ENCODE assay signal across 8 mouse cellular contexts in genomic region chr4:133278067-133278466, GRCm38 (mm10). TPM values are rescaled to one million over a fixed set of nuclear protein-coding genes. Genes with fewer than 3 reads are reported as not detected.
DNase-seq lines count a peak whose midpoint lies in the region; ATAC-seq and TF ChIP-seq lines count a peak whose summit lies in the region.

No protein-coding gene starts in this region.

- H3K4me1 ChIP-seq in lung, embryonic 16.5 days (replicated peaks; ENCODE audit: control insufficient read depth, insufficient read depth, low read length) = peaks cover 25% of the 10 kb centered on the region
- peaks cover 2% of the 10 kb centered on the region; the same call in 1 of the 2 replicates for H3K4me1 ChIP-seq in embryonic fibroblast, embryonic 13.5 days (ENCODE audit: control insufficient read depth, insufficient read depth, low read length)
- 0 out of 2 replicates have a peak, but pooled peaks cover 3% of the 10 kb centered on the region for H3K4me1 ChIP-seq in intestine, postnatal 0 days (replicated peaks; ENCODE audit: control insufficient read depth, insufficient read depth, low read length)
- H3K4me1 ChIP-seq in neural tube, embryonic 15.5 days = peaks cover 40% of the 10 kb centered on the region

- peak overlapping the region; percentile 88 for H3K27ac ChIP-seq in lung, embryonic 16.5 days (ENCODE audit: low read length)
- H3K27ac ChIP-seq in embryonic fibroblast, embryonic 13.5 days (ENCODE audit: insufficient read depth, low read length) = peak overlapping the region; percentile 68
- H3K27ac ChIP-seq in intestine, postnatal 0 days (ENCODE audit: low read depth, low read length) = peak overlapping the region; percentile 87
- H3K27ac ChIP-seq in neural tube, embryonic 15.5 days (replicated peaks) = peak overlapping the region; percentile 95

- WGBS in lung, embryonic 16.5 days = 22% methylated on average over 6 of the region's 6 CpGs
- 22% methylated on average over 6 of the region's 6 CpGs for WGBS in intestine, postnatal 0 days
- 26% methylated on average over 6 of the region's 6 CpGs for WGBS in neural tube, embryonic 15.5 days

- ATAC-seq in lung, embryonic 16.5 days (ENCODE audit: low read depth) = peak; percentile 30; the same call in 1 of the 2 replicates
- ATAC-seq in intestine, postnatal 0 days = no peak
- ATAC-seq in neural tube, embryonic 15.5 days (ENCODE audit: low FRiP score) = peak; percentile 46; the same call in 1 of the 2 replicates

- TF ChIP-seq CTCF in embryonic fibroblast, embryonic 13.5 days (IDR thresholded peaks at IDR 0.05; ENCODE audit: borderline replicate concordance, insufficient read depth, low read length) = no peak
- no peak for TF ChIP-seq CTCF in intestine, postnatal 0 days (IDR thresholded peaks at IDR 0.05; ENCODE audit: low read depth)

- no peaks in the 10 kb centered on the region for H3K27me3 ChIP-seq in lung, embryonic 16.5 days (ENCODE audit: control insufficient read depth, insufficient read depth, low read depth, low read length)
- H3K27me3 ChIP-seq in intestine, postnatal 0 days (replicated peaks; ENCODE audit: control insufficient read depth, insufficient read depth, low read length) = no peaks in the 10 kb centered on the region
- H3K27me3 ChIP-seq in neural tube, embryonic 15.5 days (replicated peaks) = no peaks in the 10 kb centered on the region

- H3K4me3 ChIP-seq in lung, embryonic 16.5 days (ENCODE audit: low read length) = peak overlapping the region; percentile 75
- peak overlapping the region; percentile 88 for H3K4me3 ChIP-seq in embryonic fibroblast, embryonic 13.5 days (ENCODE audit: insufficient read depth, low read length)
- H3K4me3 ChIP-seq in intestine, postnatal 0 days (ENCODE audit: low read depth, low read length) = peak overlapping the region; percentile 74
- H3K4me3 ChIP-seq in neural tube, embryonic 15.5 days (replicated peaks) = peak overlapping the region; percentile 92

- no peak for DNase-seq in lung, postnatal 14 days
- DNase-seq in left cerebral cortex, adult 9 months (ENCODE audit: low spot score in 2 of 2) = no peak
- no peak for DNase-seq in kidney, adult 9 months
- no peak for DNase-seq in kidney, postnatal 36 days

- no peaks in the 10 kb centered on the region for H3K36me3 ChIP-seq in lung, embryonic 16.5 days (ENCODE audit: control insufficient read depth, insufficient read depth, low read length)
- peaks cover 10% of the 10 kb centered on the region; the same call in 1 of the 2 replicates for H3K36me3 ChIP-seq in intestine, postnatal 0 days (ENCODE audit: control insufficient read depth, insufficient read depth)
- no peaks in the 10 kb centered on the region for H3K36me3 ChIP-seq in neural tube, embryonic 15.5 days

- no peaks in the 10 kb centered on the region for H3K9me3 ChIP-seq in lung, embryonic 16.5 days (ENCODE audit: control insufficient read depth, low read length)
- H3K9me3 ChIP-seq in intestine, postnatal 0 days (ENCODE audit: control insufficient read depth) = no peaks in the 10 kb centered on the region
- H3K9me3 ChIP-seq in neural tube, embryonic 15.5 days (replicated peaks) = no peaks in the 10 kb centered on the region

- peak overlapping the region; percentile 68 for H3K4me2 ChIP-seq in lung, embryonic 16.5 days (ENCODE audit: low read depth, low read length)
- peak overlapping the region; percentile 89 for H3K4me2 ChIP-seq in intestine, postnatal 0 days (replicated peaks; ENCODE audit: low read depth)
- peak overlapping the region; percentile 76 for H3K4me2 ChIP-seq in neural tube, embryonic 15.5 days

- no peak; the same call in 1 of the 2 replicates for TF ChIP-seq POLR2A in embryonic fibroblast, embryonic 13.5 days (IDR thresholded peaks at IDR 0.05; ENCODE audit: low read depth, low read length)

- H3K9ac ChIP-seq in lung, embryonic 16.5 days (ENCODE audit: low read length) = peak overlapping the region; percentile 85
- H3K9ac ChIP-seq in intestine, postnatal 0 days (ENCODE audit: low read depth, low read length) = no peak overlapping the region; the same call in 1 of the 2 replicates
- peak overlapping the region; percentile 82 for H3K9ac ChIP-seq in neural tube, embryonic 15.5 days (replicated peaks)

RNA-seq across cellular contexts. Expression of gene Tmem222, which starts 0.5 kb away (rescaled TPM):
- 75.9 and 79.3 TPM in 2 replicates for polyA plus RNA-seq in lung, embryonic 16.5 days (2015; fragmentation: Nextera tagmentation; extraction: Ambion mirVana)
- polyA plus RNA-seq in embryonic fibroblast, embryonic 13.5 days (2011; ENCODE audit: insufficient read length, low read depth, missing spikeins) = 37.8 and 47.7 TPM in 2 replicates
- polyA plus RNA-seq in intestine, postnatal 0 days (2015; fragmentation: Nextera tagmentation; extraction: Ambion mirVana) = 52.1 and 52.8 TPM in 2 replicates
- polyA plus RNA-seq in neural tube, embryonic 15.5 days (2015; fragmentation: Nextera tagmentation; extraction: Ambion mirVana) = 115 and 117 TPM in 2 replicates

RNA-seq across cellular contexts. Expression of gene Sytl1, which starts 15.2 kb away (rescaled TPM):
- 2.4 and 3.0 TPM in 2 replicates for polyA plus RNA-seq in lung, embryonic 16.5 days (2015; fragmentation: Nextera tagmentation; extraction: Ambion mirVana)
- 1.1 and 3.9 TPM in 2 replicates for polyA plus RNA-seq in embryonic fibroblast, embryonic 13.5 days (2011; ENCODE audit: insufficient read length, low read depth, missing spikeins)
- 1.6 and 1.8 TPM in 2 replicates for polyA plus RNA-seq in intestine, postnatal 0 days (2015; fragmentation: Nextera tagmentation; extraction: Ambion mirVana)
- 0.20 and 6.0 TPM in 2 replicates for polyA plus RNA-seq in neural tube, embryonic 15.5 days (2015; fragmentation: Nextera tagmentation; extraction: Ambion mirVana)

RNA-seq across cellular contexts. Expression of gene Map3k6, which starts 37.4 kb away (rescaled TPM):
- 4.2 and 4.3 TPM in 2 replicates for polyA plus RNA-seq in lung, embryonic 16.5 days (2015; fragmentation: Nextera tagmentation; extraction: Ambion mirVana)
- 4.5 and 7.3 TPM in 2 replicates for polyA plus RNA-seq in embryonic fibroblast, embryonic 13.5 days (2011; ENCODE audit: insufficient read length, low read depth, missing spikeins)
- polyA plus RNA-seq in intestine, postnatal 0 days (2015; fragmentation: Nextera tagmentation; extraction: Ambion mirVana) = 1.8 TPM in 2 replicates
- 3.0 and 4.0 TPM in 2 replicates for polyA plus RNA-seq in neural tube, embryonic 15.5 days (2015; fragmentation: Nextera tagmentation; extraction: Ambion mirVana)
